Mouse (Mus musculus) heart, embryonic 14.5 days (tissue): ENCODE results near the gene Proser2. TPM values are rescaled to one million over a fixed set of nuclear protein-coding genes. Genes with fewer than 3 reads are reported as not detected.

Experiments used
- ATAC-seq: fragments of 200-750 bp; cut with Nextera tagmentation; 2 replicates; pipeline ENCODE4 v1.8.0; 2017; ENCODE audit warnings: low read depth, moderate TSS enrichment; ENCODE audit not compliant: insufficient number of reproducible peaks, insufficient read depth, low FRiP score
- H3K27ac ChIP-seq, 2 experiments: fragments of 200-500 bp in 1 of 2; fragments of 300-500 bp in 1 of 2; sonication (generic) in 1 of 2; replicated peaks in 1 of 2; 2 replicates each; pipeline ENCODE4 v1.5.1; 2012 to 2014; ENCODE audit warnings: low read depth in 2 of 2, low read length in 2 of 2, control low read depth in 1 of 2, mild to moderate bottlenecking in 1 of 2, mixed read lengths in 1 of 2; ENCODE audit not compliant: control insufficient read depth in 1 of 2, insufficient read depth in 1 of 2
- H3K27me3 ChIP-seq: fragments of 300-500 bp; sonication (generic); 2 replicates; pipeline ENCODE4 v1.6.1; 2014; ENCODE audit warnings: mild to moderate bottlenecking, low read length, control low read depth; ENCODE audit not compliant: control insufficient read depth, insufficient read depth
- H3K36me3 ChIP-seq: fragments of 300-500 bp; sonication (generic); 2 replicates; pipeline ENCODE4 v1.6.1; 2014; ENCODE audit warnings: mild to moderate bottlenecking, control low read depth, low read length, mixed read lengths; ENCODE audit not compliant: control insufficient read depth, insufficient read depth
- H3K4me1 ChIP-seq, 2 experiments: fragments of 200-500 bp in 1 of 2; fragments of 300-500 bp in 1 of 2; sonication (generic) in 1 of 2; 2 replicates each; pipeline ENCODE4 v1.6.1; 2012 to 2014; ENCODE audit warnings: low read length in 2 of 2, control low read depth in 1 of 2, mixed read lengths in 1 of 2; ENCODE audit not compliant: control insufficient read depth in 2 of 2, insufficient read depth in 2 of 2
- H3K4me2 ChIP-seq: fragments of 300-500 bp; sonication (generic); 2 replicates; pipeline ENCODE4 v1.6.1; 2014; ENCODE audit warnings: mild to moderate bottlenecking, low read length
- H3K4me3 ChIP-seq, 2 experiments: fragments of 200-500 bp in 1 of 2; fragments of 300-500 bp in 1 of 2; sonication (generic) in 1 of 2; 2 replicates each; pipeline ENCODE4 v1.5.1; 2012 to 2014; ENCODE audit warnings: low read length in 2 of 2, mild to moderate bottlenecking in 2 of 2, control low read depth in 1 of 2, low read depth in 1 of 2, moderate library complexity in 1 of 2; ENCODE audit not compliant: control insufficient read depth in 1 of 2, insufficient read depth in 1 of 2
- H3K9ac ChIP-seq: fragments of 300-500 bp; sonication (generic); 2 replicates; pipeline ENCODE4 v1.6.1; 2014; ENCODE audit warnings: mild to moderate bottlenecking, low read length
- H3K9me3 ChIP-seq: fragments of 300-500 bp; sonication (generic); 2 replicates; pipeline ENCODE4 v1.6.1; 2016; ENCODE audit warnings: low read length, control low read depth; ENCODE audit not compliant: control insufficient read depth
- WGBS: fragments of 180-500 bp; shearing (Covaris S2); extraction: QIAGEN DNeasy Blood & Tissue Kit; methylation state at CpG from one replicate; pipeline ENCODE4 v1.1.7; 2014; 5-methylcytosine and 5-hydroxymethylcytosine counted together
- polyA plus RNA-seq: library from polyadenylated mRNA; unstranded; fragments of >200 nt; fragmentation: Nextera tagmentation; extraction: Ambion mirVana; gene quantifications from 2 replicates; pipeline ENCODE4 v1.2.1, GENCODE M21; 2014

Proser2 gene
- polyA plus RNA-seq, 1 experiment from 2014 or later: 11.3 TPM

DNA sequence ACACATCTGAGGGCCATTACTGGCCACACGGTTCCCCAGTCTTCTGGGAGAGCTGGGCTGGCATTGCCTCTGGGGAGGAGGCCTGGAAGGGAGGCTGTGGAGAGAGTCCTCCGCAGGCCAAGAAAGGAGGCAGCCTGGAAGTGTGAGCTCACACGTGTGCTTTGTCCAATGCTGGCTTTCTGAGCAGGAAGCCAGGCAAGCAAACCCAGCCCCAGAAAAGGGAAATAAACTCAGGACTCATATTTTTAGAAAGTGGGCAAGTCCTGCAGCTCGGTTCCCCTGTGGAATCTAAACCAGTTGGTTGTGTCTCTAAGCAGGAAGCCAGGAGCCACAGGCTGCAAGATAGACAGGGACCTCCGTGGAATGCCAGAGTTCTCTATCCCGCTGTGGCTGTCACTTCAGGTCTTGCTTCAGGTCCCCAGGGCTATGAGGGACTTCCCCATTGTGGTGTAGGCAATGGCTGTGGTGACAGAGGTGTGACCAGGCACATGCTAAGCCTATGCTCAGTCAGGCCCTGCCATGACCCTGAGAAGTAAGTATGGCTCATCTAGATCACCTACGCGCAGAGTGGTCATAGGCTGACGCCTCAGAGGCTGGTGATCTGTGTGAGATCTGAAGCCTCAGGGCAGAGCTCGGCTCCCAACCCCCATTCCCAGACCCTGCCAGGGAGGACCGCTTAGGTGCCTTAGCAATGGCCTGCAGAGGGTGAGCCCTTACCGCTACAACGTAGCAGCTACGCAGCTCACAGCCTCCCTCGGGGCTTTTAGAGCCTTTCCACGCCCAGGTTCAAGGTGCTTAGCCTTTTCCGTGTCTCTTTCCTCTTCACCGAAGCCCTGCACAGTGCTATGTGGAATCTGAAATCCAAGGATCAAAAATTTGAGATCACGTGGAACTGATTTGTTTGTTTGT is 44.1 kb downstream of the Proser2 start:
- no peak overlapping the region for H3K27ac ChIP-seq
- ATAC-seq: 0 out of 2 replicates have a peak, but pooled peaks have one; percentile 19
- 69% methylated on average over 19 of the region's 19 CpGs for WGBS

DNA sequence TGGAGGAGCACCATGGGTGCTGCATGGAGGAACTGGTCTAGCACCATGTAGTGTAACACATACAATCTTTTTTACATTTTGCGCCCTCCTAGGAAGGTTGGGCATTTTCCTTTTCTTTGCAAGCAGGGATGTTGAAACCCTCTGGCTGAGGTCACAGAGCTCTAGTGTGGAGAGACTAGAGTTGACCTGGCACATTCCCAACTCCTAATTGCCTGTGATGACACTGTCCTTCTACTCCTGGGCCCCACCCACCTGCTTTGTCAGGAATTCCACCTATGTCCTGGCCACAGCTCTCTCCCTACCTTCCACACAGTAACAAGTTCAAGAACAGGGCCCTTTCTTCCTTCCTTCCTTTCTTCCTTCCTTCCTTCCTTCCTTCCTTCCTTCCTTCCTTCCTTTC is 46.3 kb downstream of the Proser2 start:
- H3K27ac ChIP-seq: no peak overlapping the region
- H3K9ac ChIP-seq: no peak overlapping the region
- H3K36me3 ChIP-seq: no peaks in the 10 kb centered on the region
- 100% methylated on average over 1 of the region's 1 CpGs for WGBS
- H3K9me3 ChIP-seq: no peaks in the 10 kb centered on the region
- H3K4me1 ChIP-seq: peaks cover 4 to 10% of the 10 kb centered on the region in 2 experiments; a peak in 2 of 4 replicates
- ATAC-seq: no peak
- H3K4me2 ChIP-seq: no peak overlapping the region
- H3K4me3 ChIP-seq: no peak overlapping the region
- H3K27me3 ChIP-seq: no peaks in the 10 kb centered on the region

More for the DNA sequence above, 44.1 kb downstream of the Proser2 start:
- Histone ChIP-seq H3K9me3 (no peaks in the 10 kb centered on the region), H3K27me3 (no peaks in the 10 kb centered on the region), H3K4me1 (peaks cover 4 to 10% of the 10 kb centered on the region in 2 experiments; a peak in 2 of 4 replicates), H3K4me2 (no peak overlapping the region), H3K36me3 (no peaks in the 10 kb centered on the region), H3K4me3 (no peak overlapping the region), H3K9ac (no peak overlapping the region)

DNA sequence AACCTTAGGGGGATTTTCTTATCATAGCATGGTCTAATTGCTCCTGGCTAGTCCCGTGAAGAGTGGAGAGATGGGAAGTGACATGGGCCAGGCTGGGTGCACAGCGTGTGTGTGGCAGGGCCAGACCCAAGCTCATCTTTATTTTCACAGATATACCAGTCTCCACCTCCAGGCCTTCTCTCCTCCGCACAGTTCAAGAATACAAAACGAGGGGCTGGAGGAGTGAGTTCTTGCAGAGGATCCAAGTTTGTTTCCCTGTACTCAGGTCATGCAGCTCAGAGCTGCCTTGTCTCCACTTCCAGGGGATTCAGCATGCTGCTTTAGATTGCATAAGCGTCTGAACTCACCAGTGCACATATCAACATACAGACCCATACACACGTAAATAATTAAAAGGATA is 47.4 kb downstream of the Proser2 start:
- ATAC-seq: no peak
- Histone ChIP-seq H3K36me3 (no peaks in the 10 kb centered on the region), H3K4me2 (no peak overlapping the region), H3K4me1 (peaks cover 4 to 10% of the 10 kb centered on the region in 2 experiments; a peak in 2 of 4 replicates), H3K9me3 (no peaks in the 10 kb centered on the region), H3K9ac (no peak overlapping the region), H3K27ac (no peak overlapping the region), H3K4me3 (no peak overlapping the region), H3K27me3 (no peaks in the 10 kb centered on the region)
- 64% methylated on average over 6 of the region's 6 CpGs for WGBS

DNA sequence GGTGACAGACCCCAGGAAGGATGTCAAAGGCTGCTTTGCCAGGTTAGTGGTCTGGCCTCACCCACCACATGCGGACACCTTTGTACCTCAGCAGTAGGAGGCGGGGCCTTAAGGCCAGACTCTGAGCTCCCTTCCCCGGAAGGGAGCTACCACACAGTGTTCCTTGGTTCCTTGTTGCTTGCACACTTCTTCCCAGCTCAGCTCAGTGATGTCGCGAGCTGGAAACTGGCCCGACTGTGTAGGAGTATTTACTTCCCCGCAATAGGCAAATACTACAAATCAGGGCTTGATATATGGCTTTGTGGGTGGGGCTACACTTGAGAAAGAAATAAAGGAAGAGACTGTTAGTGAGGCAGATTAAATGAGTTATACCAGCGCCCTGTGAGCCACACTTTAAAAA is 48.9 kb downstream of the Proser2 start:
- no peaks in the 10 kb centered on the region for H3K27me3 ChIP-seq
- no peak overlapping the region for H3K4me3 ChIP-seq
- no peaks in the 10 kb centered on the region for H3K9me3 ChIP-seq
- ATAC-seq: no peak
- H3K4me1 ChIP-seq: peaks cover 4 to 7% of the 10 kb centered on the region in 2 experiments; a peak in 2 of 4 replicates
- no peak overlapping the region for H3K27ac ChIP-seq
- no peaks in the 10 kb centered on the region for H3K36me3 ChIP-seq
- no peak overlapping the region for H3K4me2 ChIP-seq
- WGBS: 66% methylated on average over 8 of the region's 8 CpGs
- H3K9ac ChIP-seq: no peak overlapping the region

DNA sequence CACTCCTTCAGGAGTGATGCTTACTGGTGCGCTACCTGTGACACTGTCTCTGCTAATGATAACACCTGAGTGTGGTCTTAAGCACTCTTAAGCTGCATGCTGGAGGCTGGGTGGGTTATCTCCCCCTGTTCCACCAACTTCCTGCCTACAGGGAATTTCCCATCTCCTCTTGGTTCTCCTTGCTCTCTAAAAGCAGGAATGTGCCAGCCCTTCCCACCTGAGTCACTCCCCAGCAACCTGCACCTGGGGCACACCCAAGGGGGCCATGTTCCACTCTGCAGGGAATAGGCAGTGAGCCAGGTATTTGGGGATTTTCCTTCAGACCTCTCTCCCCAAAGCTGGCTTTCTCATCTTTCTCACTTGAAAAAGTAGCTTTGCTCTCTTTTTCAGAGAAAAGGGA is 50.0 kb downstream of the Proser2 start:
- Histone ChIP-seq H3K4me2 (no peak overlapping the region), H3K4me1 (peaks cover 4 to 5% of the 10 kb centered on the region in 2 experiments), H3K27me3 (no peaks in the 10 kb centered on the region), H3K9ac (no peak overlapping the region), H3K36me3 (no peaks in the 10 kb centered on the region), H3K4me3 (no peak overlapping the region), H3K27ac (no peak overlapping the region), H3K9me3 (no peaks in the 10 kb centered on the region)
- ATAC-seq: no peak
- WGBS: 81% methylated on average over 1 of the region's 1 CpGs

DNA sequence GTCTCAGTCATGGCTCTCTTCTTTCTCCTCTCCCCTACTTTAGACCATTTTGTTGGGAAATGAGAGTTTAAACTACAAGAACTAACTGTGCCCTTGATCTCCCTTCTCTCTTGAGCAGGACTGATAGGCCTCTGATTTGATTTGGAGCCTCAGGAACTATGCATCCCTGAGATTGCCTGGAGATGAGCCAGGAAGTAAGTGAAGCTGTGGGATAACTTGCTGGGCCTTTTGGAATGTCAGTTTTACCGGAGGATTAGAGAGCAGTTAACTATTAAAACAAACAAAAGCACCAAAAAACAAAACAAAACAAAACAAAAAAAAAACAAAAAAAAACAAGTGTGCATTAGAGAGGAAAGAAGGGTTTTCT is 54.5 kb downstream of the Proser2 start:
- Histone ChIP-seq H3K27ac (peak overlapping the region; percentile 85 to 86), H3K27me3 (no peaks in the 10 kb centered on the region), H3K9me3 (no peaks in the 10 kb centered on the region), H3K9ac (no peak overlapping the region), H3K4me1 (peaks cover 19 to 21% of the 10 kb centered on the region in 2 experiments), H3K4me2 (no peak overlapping the region), H3K4me3 (no peak overlapping the region), H3K36me3 (no peaks in the 10 kb centered on the region)
- no peak for ATAC-seq
- WGBS: 10% methylated on average over 1 of the region's 1 CpGs

DNA sequence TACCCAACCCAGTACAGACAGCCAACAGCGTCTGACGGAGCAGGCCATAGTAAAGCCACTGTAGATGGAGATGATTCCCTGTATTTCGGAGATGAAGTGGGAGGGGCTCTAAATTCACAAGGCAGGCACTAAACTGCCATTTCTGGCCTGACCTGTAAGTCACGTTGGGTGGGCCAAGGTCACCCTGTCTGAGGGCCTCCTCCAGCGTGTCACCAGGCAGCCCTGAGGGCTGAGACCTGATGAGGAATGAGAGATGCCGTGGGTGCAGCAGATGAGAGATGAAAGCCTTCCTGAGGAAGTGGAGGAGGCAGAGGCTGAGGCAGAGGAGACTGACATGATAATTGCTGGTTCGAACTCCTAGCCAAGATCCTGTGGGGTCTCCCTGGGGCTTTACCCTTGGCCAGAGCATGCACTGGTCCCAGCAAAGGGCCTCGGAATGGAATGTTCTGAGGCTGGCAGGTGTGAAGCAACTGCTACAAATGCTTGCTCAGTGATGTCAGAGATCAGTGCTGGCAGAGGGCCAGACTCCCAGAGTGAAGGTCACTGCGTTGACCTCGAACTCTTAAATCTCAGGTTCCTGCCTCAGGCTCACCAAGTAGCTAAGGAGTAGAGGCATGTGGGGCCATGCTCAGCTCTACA is 55.0 kb downstream of the Proser2 start:
- Histone ChIP-seq H3K9ac (no peak overlapping the region), H3K4me1 (peaks cover 19 to 21% of the 10 kb centered on the region in 2 experiments), H3K4me3 (no peak overlapping the region), H3K4me2 (no peak overlapping the region), H3K9me3 (no peaks in the 10 kb centered on the region), H3K36me3 (no peaks in the 10 kb centered on the region), H3K27me3 (no peaks in the 10 kb centered on the region), H3K27ac (peak overlapping the region; percentile 85 to 86)
- ATAC-seq: peak; percentile 71
- 35% methylated on average over 10 of the region's 10 CpGs for WGBS
